Mouse (Mus musculus) brown adipose tissue, adult 24 weeks (tissue): ENCODE data around the gene Robo4. TPM values are rescaled to one million over a fixed set of nuclear protein-coding genes. Genes with fewer than 3 reads are reported as not detected.

Experiments
- H3K27ac ChIP-seq: fragments of 200-500 bp; replicated peaks from 2 replicates; pipeline ENCODE4 v1.5.1; 2012; ENCODE audit warnings: low read depth, mild to moderate bottlenecking, low read length
- H3K4me1 ChIP-seq: fragments of 200-500 bp; 2 replicates; pipeline ENCODE4 v1.6.1; 2012; ENCODE audit warnings: low read length, mixed read lengths; ENCODE audit not compliant: control insufficient read depth, insufficient read depth, insufficient read length
- H3K4me3 ChIP-seq: fragments of 200-500 bp; 2 replicates; pipeline ENCODE4 v1.5.1; 2012; ENCODE audit warnings: low read depth, mild to moderate bottlenecking, low read length, moderate library complexity; ENCODE audit not compliant: insufficient read depth
- polyA plus RNA-seq: library from polyadenylated mRNA; stranded (reverse); fragments of >200 nt; gene quantifications from 2 replicates; pipeline ENCODE4 v1.2.4, GENCODE M21; 2012; ENCODE audit not compliant: missing spikeins, insufficient read depth, insufficient read length

Gene Robo4
- polyA plus RNA-seq, 1 experiment: 5.8 TPM

- H3K4me3 ChIP-seq: peak overlapping the region; percentile 45
- H3K4me1 ChIP-seq: no peaks in the 10 kb centered on the region; the same call in 1 of the 2 replicates
- no peak overlapping the region for H3K27ac ChIP-seq
Measured at GRCm38 (mm10) chr9:37420676-37421075, 19.0 kb downstream of the Robo4 start.

GRCm38 (mm10) chr9:37421239-37421638, 19.5 kb downstream of the Robo4 start:
- peak overlapping the region; percentile 2; the same call in 1 of the 2 replicates for H3K4me3 ChIP-seq
- no peak overlapping the region for H3K27ac ChIP-seq

GRCm38 (mm10) chr9:37429326-37429725, 27.6 kb downstream of the Robo4 start:
- H3K27ac ChIP-seq: no peak overlapping the region
- no peaks in the 10 kb centered on the region for H3K4me1 ChIP-seq

More at GRCm38 (mm10) chr9:37421239-37421638, 19.5 kb downstream of the Robo4 start:
- H3K4me1 ChIP-seq: no peaks in the 10 kb centered on the region; the same call in 1 of the 2 replicates

GRCm38 (mm10) chr9:37430582-37430981, 28.9 kb downstream of the Robo4 start:
- Histone ChIP-seq H3K4me3 (peak overlapping the region; percentile 44), H3K27ac (no peak overlapping the region)

More at GRCm38 (mm10) chr9:37429326-37429725, 27.6 kb downstream of the Robo4 start:
- H3K4me3 ChIP-seq: no peak overlapping the region

GRCm38 (mm10) chr9:37432026-37432666, 30.4 kb downstream of the Robo4 start:
- no peak overlapping the region for H3K4me3 ChIP-seq
- no peak overlapping the region for H3K27ac ChIP-seq
- no peaks in the 10 kb centered on the region for H3K4me1 ChIP-seq

More at GRCm38 (mm10) chr9:37430582-37430981, 28.9 kb downstream of the Robo4 start:
- no peaks in the 10 kb centered on the region for H3K4me1 ChIP-seq

- Histone ChIP-seq H3K4me3 (no peak within 1 kb of the TSS), H3K4me1 (no peaks in the 10 kb centered on the region), H3K27ac (no peak within 1 kb of the TSS)
Measured at GRCm38 (mm10) chr9:37432720-37433421, 31.2 kb downstream of the Robo4 start, which contains the start of gene Robo3. TSS of gene Robo3 (minus strand) at chr9:37433246.

GRCm38 (mm10) chr9:37433823-37434560, 32.3 kb downstream of the Robo4 start:
- no peaks in the 10 kb centered on the region for H3K4me1 ChIP-seq
- no peak overlapping the region for H3K27ac ChIP-seq
- no peak overlapping the region for H3K4me3 ChIP-seq

- H3K4me3 ChIP-seq: no peak overlapping the region
- H3K4me1 ChIP-seq: no peaks in the 10 kb centered on the region
- no peak overlapping the region for H3K27ac ChIP-seq
Measured at GRCm38 (mm10) chr9:37434932-37435331, 33.2 kb downstream of the Robo4 start.

- Histone ChIP-seq H3K27ac (no peak overlapping the region), H3K4me3 (no peak overlapping the region)
Measured at GRCm38 (mm10) chr9:37435616-37436015, 33.9 kb downstream of the Robo4 start.

GRCm38 (mm10) chr9:37437772-37438735, 36.4 kb downstream of the Robo4 start:
- Histone ChIP-seq H3K4me1 (no peaks in the 10 kb centered on the region), H3K27ac (no peak overlapping the region), H3K4me3 (no peak overlapping the region)

More at GRCm38 (mm10) chr9:37435616-37436015, 33.9 kb downstream of the Robo4 start:
- H3K4me1 ChIP-seq: no peaks in the 10 kb centered on the region

GRCm38 (mm10) chr9:37452401-37452800, 50.7 kb downstream of the Robo4 start:
- no peak overlapping the region for H3K4me3 ChIP-seq
- no peaks in the 10 kb centered on the region for H3K4me1 ChIP-seq
- H3K27ac ChIP-seq: no peak overlapping the region

GRCm38 (mm10) chr9:37453328-37453727, 51.6 kb downstream of the Robo4 start:
- Histone ChIP-seq H3K27ac (no peak overlapping the region), H3K4me1 (no peaks in the 10 kb centered on the region), H3K4me3 (no peak overlapping the region)

- Histone ChIP-seq H3K4me1 (no peaks in the 10 kb centered on the region), H3K27ac (no peak overlapping the region), H3K4me3 (no peak overlapping the region)
Measured at GRCm38 (mm10) chr9:37454011-37454492, 52.4 kb downstream of the Robo4 start.

GRCm38 (mm10) chr9:37454991-37455390, 53.3 kb downstream of the Robo4 start:
- no peak overlapping the region for H3K27ac ChIP-seq
- H3K4me3 ChIP-seq: no peak overlapping the region
- no peaks in the 10 kb centered on the region for H3K4me1 ChIP-seq
